Mouse (Mus musculus) left cerebral cortex, adult 8-10 months (tissue): Measurements from ENCODE around the gene Trim62. TPM values are rescaled to one million over a fixed set of nuclear protein-coding genes. Genes with fewer than 3 reads are reported as not detected.

ENCODE experiments used
- DNase-seq, 2 experiments: peaks; one replicate each; pipeline ENCODE4 v3.0.0; 2022; ENCODE audit warnings: low spot score in 2 of 2
- total RNA-seq, 4 experiments: library from RNA; stranded (reverse); gene quantifications; 2 replicates each; pipeline ENCODE4 v1.2.4; 2022

The Trim62 gene
- total RNA-seq, 4 experiments from 2014 or later: 17.4 to 20.0 (median 19.4) TPM

GRCm38 (mm10) chr4:128885540-128885939 is 2.2 kb downstream of the Trim62 start:
- no peak for DNase-seq

- DNase-seq: no peak
These were observed 3.2 kb downstream of the Trim62 start for GRCm38 (mm10) chr4:128886571-128886970.

DNA sequence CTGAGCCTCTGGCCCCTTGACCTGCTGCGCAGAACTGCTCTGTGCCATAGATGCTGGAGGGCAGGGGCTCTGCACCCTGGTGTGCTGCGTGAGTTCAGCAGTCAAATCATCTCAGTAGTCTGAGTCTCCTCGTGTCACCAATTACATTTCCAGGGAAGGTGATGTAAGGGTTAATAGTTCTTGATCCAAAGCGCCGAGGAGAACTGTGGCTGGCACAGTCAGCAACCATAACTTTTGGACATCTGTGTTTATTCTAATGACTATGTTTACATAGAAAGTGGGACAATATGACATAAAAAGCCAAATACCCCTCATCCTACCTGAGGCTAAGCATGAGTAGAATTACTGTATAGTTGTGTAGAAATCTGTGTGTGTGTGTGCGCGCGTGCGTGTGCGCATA is 3.6 kb downstream of the Trim62 start:
- no peak for DNase-seq

DNA sequence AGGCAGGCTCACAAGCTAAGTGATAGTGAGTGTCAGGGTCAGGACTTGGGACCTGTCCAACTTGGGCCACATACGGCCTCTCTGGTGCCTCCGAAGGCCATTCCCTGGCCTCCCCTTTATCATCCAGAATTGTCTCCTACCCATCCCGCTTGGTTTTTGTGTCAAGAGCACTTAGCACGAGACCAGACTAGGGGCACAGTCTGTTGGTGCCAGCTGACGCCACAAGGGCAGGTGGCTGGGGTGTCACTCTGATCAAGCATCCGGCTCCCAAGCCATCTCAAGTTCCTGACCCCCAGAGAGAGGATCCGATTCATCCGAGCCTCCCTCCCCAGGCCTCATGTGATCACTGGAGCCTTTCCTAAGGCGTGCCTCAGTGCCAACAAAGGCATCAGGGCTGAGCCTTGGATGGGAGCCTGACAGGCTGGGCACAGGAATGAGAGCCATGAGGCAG is 4.3 kb downstream of the Trim62 start:
- no peak for DNase-seq

DNA sequence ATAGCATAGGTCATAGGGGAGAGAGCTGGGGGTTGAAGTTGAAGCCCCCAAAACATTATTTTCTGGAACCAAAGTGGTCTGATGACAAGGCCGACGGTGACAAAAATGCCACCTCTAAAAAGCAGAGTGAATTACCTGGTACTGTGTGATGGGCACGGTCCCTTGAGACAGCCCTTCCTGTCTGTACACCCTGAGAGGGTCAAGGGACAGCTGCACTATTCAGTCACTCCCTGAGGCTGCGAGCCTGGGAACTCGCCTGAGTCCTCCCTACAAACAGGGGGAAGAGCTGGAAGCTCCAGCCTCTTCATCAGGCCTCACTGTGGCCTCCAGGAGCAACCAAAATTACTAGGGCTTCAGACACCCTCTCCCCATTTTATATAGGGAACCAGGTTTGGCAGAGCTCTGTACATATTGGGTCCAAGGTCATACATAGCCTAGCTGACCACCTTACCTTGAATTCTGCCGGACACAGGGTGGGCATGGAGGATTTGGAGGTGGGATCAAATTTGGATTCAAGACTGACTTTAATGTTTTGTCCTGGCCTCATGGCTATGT is 5.1 kb downstream of the Trim62 start:
- no peak for DNase-seq

DNA sequence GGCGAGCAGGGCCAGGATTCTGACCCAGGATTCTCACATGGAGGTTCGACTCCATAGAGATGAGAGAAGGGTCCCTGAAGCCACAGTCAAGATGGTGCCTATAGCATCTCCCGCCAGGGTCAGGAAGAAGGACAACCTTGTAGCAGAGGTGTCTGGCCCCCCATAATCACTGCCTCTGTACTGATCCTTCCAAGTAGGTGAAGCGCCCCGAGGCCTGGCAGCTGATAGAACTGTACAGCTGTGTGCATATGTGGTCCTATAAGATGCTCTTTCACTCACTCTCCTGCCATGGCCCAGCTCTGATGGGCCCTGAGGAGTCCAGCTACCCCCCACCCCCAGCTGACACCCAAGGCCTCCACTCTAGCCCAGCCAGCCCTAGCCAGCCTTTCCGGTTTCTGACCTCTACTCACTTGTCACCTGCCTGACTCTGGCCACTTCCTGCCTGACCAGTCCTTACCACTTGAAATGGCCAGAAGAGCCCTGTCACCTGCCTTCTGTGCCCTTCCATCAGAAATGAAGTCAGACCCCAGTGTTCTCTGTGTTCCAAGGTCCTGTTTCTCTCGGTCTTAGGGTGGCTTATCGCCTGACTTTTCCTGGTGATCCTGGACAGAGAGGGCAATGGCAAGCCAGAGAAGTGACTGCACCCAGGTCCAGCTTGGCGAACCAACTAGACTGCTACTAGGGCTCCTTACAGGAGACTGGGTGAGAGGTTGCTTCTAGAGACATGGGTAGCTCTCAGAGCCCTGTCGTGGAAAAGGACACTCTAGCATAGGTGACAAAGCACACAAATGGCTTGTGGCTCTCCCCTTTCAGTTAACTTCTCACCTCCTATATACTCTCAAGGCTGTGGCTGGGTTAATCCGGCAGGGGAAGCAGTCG is 6.6 kb downstream of the Trim62 start:
- no peak for DNase-seq

GRCm38 (mm10) chr4:128891157-128891556 is 7.8 kb downstream of the Trim62 start:
- DNase-seq: peak in 1 of 2 experiments; percentile 68

GRCm38 (mm10) chr4:128891746-128892145 is 8.4 kb downstream of the Trim62 start:
- no peak for DNase-seq

DNA sequence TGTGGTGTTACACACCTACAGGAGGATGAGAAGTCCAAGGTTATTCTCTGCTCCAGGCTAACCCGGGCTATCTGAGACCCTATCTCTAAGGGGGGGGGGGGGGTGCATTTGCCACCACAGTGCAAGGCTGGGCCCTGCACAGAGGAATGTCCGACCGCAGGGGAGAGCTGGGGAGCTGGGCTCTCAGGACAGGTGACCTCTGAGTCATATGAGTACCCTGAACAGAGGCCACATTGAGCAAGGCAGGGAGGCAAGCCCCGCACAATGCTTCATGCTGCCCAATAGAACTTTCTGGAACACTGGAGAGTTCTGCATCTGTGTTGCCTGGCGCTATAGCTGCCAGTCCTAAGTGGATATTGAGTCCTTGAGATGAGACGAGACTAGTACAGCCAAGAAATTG is 8.8 kb downstream of the Trim62 start:
- DNase-seq: no peak

- DNase-seq: no peak
These were observed 10.7 kb downstream of the Trim62 start for GRCm38 (mm10) chr4:128894112-128894511.

- no peak for DNase-seq
These were observed 12.5 kb downstream of the Trim62 start for GRCm38 (mm10) chr4:128895841-128896240.

DNA sequence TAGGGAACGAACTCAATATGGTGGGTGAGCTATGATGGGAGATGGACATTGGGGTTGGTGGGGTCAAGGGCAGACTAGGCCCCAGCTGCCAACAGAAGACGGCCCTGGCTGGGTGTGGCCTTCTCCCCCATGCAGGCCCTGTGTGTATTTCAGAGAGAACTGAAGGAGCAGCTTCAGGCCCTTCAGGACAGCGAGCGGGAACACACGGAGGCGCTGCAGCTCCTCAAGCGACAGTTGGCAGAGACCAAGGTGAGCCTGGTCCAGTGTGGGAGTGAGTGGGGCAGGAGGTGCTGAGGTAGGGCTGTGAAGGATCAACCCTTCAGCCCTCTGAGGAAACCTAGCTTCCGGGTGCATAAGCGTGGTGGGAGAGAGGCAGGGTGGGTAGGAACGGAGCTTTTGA is 13.3 kb downstream of the Trim62 start:
- DNase-seq: no peak

DNA sequence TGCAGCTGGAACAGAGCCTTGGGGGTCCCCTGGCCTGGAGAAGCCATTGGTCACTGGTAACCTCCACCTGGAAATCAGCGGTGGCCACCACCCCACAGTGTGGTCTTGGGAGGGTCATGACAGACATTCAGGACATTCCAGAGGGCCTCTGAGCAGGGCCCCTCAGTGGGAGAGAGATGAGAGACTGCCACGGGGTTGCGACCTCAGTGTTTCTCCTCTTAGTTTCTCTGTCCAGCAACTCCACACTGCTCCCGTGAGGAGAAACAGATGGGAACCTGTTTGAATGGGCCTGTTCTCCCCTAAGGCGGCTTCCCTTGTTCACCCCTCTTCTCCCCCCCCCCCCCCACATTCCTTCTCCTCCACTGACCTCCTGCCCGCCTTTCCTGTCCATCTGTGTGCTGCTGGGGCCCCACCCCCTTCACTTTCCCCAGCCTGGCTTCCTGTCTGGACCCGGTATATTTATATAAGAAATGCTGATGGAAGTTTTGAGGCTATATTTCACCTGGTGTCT is 14.6 kb downstream of the Trim62 start:
- no peak for DNase-seq

GRCm38 (mm10) chr4:128899332-128899731 is 16.0 kb downstream of the Trim62 start:
- peak; percentile 36 to 74 for DNase-seq

DNA sequence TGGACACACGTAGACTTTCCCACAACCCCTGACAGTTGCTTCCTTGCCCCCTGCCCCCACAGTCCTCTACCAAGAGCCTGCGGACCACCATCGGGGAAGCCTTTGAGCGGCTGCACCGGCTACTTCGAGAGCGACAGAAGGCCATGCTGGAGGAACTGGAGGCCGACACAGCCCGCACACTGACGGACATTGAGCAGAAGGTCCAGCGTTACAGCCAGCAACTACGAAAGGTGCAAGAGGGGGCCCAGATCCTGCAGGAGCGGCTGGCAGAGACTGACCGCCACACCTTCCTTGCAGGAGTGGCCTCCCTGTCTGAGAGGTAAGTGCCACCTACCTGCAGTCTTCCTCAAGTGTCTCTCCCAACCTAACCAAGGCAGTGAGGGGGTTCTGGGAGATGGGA is 17.1 kb downstream of the Trim62 start:
- no peak for DNase-seq

DNA sequence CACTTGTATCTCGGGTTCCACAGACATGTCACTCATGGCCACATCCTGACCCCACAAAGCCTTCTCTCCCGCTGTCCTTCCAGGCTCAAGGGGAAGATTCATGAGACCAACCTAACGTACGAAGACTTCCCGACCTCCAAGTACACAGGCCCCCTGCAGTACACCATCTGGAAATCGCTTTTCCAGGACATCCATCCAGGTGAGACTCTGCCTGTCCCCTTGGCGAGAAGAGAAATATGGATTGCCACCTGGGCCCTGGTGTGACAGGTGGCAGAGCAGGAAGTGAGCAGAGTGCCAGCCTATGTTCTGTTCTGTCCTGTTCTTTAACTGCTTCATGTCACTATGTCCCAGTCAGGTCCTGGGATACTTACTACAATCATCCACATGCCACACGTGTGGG is 19.0 kb downstream of the Trim62 start:
- DNase-seq: no peak

DNA sequence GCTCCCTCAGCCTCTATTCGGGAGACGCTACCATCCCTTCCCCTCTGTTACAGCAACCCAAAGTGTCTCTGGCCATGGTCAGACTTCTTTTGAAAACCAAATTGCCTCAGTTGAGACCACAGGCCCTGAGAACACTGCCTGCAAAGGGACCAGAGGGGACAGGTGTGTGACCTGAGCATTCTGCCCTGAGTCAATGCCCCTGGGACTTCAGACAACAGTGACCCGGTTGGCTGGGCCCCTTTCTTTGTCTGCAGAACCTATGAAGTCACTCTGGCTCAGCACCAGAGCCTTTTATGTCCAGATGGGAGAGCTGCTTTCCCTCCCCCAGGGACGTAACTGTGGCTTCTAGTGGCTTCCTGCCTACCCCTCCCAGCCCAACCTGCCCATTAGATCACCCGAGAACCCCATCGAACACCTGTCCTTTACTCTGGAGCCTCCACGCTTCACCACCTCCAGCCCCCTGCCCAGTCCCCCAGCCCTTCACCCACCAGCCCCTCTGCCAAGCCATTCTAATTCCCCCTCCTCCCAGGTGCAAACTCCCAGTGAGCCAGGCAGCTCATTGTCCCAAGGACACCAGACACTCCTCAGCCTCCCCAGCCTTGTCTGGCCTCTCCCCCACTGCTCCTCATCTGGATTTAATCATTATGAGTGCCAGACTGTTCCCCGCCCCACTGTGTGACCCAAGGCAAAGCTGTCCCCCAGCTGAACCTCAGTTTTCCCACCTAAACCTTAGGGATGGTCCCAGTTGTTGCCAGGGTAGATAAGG is 20.8 kb downstream of the Trim62 start:
- no peak for DNase-seq

DNA sequence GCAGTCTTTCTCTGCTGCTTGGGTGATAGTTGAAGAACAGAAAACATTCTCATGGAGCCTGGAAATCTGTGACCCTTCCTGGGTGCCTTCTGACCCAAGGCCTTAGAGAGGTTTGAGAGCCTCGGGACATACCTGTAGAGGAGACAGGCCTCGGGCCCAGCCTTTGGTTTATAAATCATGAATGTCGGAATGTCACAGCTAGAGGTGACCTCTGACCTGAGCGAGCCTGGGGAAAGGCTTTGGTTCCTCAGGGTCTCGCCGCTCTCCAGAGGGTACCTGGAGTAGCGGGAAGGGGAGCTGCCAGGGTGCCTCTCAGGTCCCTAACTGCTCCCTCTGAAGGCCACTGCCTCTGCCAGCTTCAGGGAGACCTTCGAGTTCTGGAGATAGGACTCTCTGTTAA is 21.9 kb downstream of the Trim62 start:
- no peak for DNase-seq

- no peak for DNase-seq
These were observed 23.4 kb downstream of the Trim62 start for GRCm38 (mm10) chr4:128906757-128907156.

GRCm38 (mm10) chr4:128907238-128907968 is 24.0 kb downstream of the Trim62 start:
- DNase-seq: no peak
